Mouse (Mus musculus) layer of hippocampus, adult 9-11 months (tissue): ENCODE measurements around the gene Ipo8.

ENCODE experiments used
- DNase-seq: peaks from one replicate; pipeline ENCODE4 v3.0.0; 2022

Gene Ipo8

DNA sequence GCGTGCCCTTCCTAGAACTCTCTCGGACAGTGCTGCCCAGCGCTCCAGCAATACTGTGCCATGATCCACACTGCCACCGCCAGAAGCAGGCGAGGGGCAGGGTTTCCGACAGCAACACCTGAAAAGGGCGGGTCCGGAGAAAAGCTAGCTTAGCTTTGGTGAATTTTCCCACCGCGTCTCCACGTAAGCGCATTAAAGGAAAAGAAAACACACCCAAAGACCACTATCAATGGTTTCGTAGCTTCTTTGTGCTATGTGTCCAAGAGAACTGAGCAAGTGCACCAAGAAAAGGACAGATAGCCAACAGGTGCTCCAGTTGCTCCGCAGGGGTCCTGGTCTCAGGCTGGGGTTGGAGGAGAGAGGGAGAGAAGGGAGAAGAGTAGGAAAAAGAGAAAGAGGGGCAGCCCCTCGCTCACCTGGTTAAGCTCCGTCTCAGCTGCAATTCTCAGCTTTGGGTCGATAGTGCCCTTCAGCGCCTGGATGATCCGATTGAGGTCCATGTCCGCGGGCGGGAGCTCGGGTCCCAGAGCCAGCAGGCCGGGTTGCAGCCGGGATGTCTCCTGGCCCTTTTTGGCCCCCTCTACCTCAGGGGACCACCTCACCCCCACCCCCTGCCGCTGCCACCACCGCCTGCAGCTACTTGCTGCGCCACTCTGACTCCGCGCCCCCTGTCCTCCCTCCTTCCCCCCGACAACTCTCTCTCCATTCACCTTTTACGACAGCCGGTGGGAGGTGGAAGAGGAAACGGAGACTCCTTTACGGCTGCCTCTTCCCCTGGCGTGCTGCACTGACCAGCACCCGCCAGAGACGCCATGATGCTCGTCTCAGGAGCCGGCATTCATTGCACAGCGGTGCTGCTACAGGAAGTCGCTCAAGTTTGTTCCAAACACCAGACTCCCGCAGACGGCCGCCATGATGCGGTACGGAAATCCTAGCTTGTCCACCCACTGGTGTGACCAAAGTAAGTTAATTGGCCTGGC lies at the start of gene Ipo8:
Ipo8 (minus strand) TSS at position 720 of the 980 bp plus-strand sequence.
- peak; percentile 98 for DNase-seq

DNA sequence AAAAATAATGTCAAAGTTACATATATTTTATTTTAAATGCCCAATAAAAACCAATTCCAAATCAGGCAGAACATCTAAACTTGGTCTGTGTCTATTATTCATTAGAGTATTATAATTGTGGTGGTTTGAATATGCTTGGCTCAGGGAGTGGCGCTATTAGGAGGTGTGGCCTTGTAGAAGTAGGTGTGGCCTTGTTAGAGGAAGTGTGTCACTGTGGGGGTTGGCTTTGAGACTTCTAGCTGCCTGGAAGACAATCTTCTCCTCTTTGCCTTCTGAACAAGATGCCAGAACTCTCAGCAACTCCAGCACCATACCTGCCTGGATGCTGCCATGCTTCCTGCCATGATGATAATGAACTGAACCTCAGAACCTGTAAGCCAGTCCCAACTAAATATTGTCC lies 42.6 kb upstream of the Ipo8 start:
- DNase-seq, result no peak

DNA sequence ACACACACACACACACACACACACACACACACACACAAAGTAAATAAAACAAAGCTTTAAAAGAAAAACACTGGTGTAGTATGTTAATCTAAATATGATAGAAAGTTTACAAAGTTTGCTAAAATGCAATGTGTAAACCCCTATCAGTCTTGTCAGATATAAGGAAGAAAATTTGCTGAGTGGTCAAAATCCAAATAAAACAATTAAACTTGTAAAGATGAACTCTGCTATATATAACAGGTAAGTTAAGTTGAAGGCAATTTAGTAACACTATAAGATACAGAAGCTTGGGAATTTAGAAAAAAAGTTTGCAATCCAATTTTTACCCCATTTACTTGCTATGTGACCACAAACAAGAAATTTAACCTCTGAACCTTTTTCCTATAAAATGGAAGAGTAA lies 14.4 kb upstream of the Ipo8 start:
- no peak for DNase-seq

DNA sequence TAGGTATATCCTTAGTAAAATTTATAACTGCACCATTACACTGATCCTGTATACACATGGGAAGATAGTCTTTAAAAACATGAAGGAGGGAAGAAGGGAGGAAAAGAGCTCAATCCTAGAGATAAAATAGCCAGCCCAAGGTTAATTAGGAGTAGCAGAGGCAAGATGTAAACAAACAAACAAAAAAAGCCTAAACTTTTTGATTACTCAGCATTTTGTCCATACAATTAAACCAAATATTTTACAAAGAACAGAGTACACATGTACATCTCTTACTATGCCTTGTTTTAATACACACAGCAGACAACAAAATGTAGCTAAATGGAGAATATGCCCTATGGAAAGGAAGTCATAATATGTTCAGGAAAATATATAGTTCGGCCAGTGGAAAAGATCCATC lies 10.5 kb upstream of the Ipo8 start:
- DNase-seq, result no peak

DNA sequence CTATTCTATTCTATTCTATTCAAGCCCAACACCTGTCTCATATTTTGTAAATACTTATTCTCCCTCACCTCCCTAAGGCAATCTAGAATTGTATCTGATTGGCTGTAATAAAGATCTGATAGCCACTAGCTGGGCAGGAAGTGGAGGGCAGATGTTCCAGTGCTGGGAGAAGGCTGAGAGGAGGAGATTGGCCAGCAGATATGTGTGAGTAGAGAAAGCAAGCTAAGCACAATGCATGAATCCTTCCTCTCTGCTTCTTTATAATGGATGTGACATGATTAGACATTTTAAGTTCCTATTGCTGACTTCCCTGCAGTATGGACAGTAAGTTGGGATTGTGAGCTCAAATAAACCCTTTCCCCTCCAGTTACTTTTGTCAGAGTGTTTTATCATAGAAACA lies 7.2 kb upstream of the Ipo8 start:
- no peak for DNase-seq

DNA sequence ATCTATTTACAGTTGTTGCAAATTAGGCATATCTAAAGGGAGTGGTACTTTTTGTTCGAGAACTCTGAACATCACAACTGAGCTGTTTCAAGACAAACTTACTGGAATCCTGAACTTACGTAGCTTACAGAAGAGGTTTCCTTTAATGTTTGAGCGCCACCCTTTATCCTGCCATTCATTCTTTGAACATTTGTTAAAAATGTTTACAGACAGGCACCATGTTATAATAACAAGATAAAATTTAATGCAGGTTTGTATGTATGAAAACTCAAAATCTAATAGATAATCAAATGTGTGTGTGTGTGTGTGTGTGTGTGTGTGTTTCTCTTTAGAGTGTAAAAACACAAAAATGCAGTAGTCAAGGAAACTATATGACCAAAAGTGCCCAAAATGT lies 458 bp upstream of the Ipo8 start:
- DNase-seq, result no peak

DNA sequence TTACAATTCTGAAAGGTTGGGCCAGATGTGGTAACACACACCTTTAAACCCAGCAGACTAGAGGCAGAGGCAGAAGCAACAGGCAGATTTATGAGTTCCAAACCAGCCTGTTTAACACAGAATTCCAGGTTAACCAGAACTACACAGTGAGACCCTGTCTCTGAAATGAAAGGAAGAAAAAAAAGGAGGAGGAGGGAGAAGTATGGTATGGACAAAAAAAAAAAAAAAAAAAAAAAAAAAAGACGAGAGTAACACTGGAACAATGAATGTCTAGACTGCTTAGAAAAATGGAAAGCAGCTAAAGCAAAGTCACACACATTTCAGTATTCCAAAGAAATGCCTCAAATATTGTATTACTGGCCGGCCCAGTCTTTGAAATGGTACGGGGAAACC lies 916 bp downstream of the Ipo8 start:
- DNase-seq, result no peak

DNA sequence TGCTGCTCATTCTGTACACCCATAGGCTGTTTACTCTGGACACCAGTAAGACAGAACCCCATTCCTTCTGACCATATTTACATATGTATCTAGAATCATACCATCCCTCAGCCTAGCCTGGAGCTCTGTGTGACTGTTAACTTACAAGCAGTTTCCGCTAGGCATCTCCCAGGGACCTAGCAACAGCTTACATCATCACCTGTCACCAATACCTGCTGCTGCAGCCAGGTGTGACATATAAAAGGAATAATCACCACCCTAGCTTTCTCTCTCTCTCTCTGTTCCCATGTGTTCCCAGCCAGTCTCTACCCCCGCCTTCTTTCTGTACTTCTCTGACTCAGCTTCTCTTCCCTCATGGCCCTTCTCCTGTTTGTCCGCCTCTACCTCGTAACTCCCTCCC lies 5.1 kb downstream of the Ipo8 start:
- DNase-seq, result no peak

DNA sequence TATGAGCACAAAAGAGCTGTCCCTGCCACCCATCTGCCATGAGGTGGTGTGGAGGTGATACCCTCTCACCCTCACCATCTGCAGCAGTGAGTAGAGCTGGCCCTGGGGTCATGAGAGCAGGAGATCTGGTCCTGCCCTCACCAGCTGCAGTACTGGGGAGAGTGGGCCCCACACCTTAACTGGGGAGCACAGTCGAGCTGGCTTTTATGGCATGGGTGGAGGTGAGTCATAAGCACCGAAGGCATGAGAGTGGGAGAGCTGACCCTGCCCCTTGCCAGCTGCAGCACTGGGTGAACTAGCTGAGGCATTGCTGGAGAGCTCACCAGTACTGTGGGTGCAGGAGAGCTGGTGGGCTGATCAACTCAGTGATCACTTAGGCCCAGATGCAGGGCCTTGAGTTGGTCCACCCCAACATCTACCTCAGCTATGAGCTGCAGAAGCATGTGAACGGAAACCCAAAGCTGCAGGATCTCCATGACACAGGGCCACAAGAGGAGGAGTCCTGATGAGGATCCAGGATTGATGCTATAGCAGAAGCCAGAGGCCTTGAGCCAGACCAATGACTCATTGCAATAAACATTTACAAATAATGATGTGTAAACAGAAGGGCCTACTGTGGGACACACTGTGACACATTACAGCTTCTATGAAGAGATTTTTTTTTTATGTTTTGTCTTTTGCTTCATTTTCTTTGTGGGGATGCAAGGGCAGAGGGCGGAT lies 12.5 kb downstream of the Ipo8 start:
- DNase-seq, result no peak

DNA sequence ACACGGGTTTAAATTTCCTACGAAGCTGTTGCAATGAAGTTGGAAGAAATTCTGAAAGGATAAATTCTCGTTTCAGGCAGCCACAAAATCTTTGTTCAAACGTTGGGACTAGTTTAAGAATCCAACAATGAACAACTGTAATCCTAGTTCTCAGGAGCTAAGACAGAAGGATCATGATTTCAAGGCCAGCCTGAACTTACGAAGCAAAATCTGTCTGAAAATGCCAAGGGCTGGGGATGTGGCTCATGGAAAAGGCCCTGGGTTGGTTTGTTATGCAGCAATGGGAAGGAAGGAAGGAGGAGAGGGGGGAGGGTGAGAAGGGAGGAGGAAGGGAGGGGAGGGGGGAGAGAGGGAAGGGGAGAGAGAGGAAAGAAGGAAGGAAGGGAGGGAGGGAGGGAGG lies 14.5 kb downstream of the Ipo8 start:
- no peak for DNase-seq

DNA sequence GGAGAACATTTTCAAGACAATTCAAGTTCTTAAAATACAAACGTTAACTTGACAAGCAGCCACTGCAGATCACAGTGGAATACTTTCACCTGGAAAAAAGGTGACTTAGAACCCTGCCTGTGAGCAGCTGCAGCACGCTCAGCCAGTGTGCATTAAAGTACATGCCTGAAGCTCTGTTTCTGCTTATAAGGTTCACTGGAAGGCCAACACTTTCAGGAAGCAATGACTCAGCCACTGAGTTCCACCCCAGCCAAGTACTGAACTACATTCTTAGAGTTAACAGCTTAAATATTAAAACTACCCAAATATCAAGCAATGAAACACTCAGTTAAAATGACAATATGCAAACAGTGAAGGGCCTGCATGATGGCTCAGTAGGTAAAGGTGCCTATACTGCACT lies 20.1 kb downstream of the Ipo8 start:
- DNase-seq, result no peak

DNA sequence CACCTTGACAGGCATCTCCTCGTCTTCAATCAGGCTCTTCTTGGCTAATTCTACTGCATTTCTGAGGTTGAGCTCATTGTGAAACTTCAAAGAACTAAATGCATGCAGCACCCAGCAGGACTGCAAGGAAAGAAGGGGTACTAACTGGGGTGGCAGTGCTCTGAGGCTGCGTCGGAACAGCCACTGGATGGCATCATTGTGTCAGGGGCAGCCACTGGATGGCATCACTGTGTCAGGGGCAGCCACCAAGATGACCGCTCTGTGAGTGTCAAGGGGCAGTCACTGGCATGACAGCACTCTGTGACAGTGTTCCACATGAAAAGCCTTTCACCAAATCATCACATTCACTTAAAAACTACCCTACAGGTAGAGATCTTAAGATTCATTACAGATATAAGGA lies 31.5 kb downstream of the Ipo8 start:
- DNase-seq, result no peak

DNA sequence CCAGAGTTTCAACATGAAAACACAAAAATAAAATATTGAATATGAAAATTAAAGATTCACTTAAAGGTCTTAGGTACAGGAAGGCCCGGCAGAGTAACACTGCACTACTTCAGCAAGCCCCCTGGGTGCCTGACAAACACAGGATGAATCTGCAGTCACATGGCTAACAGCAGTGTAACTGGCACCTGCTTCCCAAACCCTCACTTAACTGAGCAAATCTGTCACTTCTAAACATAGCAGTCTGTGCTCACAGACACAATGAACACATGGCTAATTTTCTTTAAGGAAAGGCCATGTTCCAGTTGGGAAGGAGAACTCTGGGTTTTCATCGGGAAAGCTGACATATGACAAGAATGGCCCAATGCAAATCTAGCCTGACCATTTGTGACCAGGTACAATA lies 36.1 kb downstream of the Ipo8 start:
- DNase-seq, result peak; percentile 44

DNA sequence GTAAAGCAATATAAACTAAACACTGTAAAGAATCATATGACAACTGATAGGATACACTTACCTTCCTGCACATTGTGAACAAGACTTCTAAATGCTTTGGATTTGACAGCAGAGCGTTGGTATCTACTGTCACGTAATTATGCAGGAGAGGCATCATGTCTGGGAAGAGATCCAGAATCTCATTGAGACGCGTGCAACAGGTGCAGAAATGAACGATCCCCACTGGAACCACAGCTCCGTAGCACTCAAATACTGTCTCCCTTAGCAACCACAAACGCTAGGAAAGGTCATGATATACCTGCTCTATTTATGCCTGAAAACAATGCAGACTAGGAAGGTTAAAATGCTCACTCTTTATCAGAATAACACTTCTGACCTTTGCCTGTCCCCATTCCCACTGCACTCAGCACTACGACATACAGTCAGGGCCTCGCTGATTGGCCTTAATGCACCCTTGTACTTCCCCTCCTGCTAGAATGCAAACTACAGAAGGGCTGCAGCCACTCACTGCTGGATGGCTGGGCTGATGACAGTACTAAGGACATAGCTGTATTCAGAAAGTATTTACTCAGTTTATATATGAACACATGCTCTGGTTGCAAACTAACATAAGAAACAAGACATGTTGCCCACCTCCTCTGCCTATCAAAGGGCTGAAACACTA lies 42.1 kb downstream of the Ipo8 start:
- peak; percentile 7 for DNase-seq

DNA sequence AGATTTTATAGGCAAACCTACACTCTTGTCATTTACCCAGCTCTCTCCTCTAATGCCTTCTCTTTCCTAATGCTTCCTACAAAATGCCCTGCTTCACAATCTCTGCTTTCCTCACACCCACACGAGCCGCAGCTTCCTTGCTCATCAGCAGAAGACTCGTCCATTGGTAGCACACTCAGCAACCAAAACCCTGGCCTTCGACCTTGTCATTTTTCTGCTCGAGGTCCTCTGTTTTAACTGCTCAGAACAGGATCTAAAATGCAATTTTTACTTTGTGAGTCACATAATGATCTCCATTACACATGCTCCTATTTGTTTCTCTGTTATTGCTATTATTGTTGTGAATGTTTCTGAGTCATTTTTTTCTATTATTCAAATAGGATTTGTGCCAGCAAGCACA lies 45.1 kb downstream of the Ipo8 start:
- DNase-seq, result no peak

DNA sequence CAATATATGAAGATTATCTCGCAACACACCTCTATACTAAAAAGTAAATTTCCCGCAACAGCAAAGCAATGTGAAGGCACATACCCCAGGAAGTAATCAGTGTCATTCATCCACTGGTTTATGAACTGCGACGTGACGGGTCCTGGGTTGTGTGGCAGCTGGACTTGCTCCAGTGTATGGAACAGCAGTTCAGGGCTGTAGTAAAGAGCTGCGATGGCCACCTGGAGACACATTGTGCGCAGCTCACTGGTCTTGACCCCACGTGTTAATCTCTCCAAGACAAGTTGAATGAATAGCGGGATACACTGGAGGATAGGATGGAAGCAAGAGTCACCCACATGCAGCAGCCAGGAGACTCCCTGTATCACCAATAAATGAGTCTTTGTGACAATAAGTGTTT lies 46.8 kb downstream of the Ipo8 start:
- DNase-seq, result no peak

DNA sequence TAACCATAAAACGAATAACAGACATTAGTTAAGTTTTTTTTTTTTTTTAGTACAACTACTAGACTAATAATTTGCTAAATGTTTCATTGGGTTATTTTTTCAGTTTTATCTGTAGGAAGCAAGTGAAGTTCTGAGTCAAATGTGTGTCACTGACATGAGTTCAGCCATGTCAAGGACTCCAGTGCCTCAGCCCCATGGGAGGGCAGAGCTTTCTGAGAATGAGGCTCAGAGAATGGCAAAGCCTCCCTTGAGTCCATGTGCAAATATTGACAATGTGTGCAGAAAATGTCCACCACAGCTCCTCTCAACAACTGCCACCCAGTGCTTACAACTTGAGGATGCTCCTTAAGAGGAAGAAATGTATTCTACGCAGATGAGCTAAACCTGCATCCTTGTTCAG lies 55.0 kb downstream of the Ipo8 start:
- no peak for DNase-seq

DNA sequence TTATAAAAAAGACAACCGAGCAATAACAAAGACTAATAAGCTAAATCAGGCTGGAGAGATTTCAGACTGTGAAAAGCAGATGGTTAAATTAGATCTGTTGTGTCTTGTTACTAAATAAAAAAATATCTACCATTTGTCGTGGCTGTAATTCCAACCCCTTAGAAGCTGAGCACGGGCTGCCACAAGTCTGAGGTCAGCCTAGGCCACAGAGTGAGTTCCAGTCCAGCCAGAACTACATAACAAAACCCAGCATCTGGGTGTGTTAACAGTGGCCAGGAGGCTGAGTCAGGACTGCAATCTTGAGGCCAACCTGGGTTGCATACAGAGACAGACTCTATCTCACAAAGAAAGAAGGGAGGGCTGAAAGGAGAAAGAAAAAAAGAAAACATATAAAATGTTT lies 59.8 kb downstream of the Ipo8 start:
- DNase-seq, result no peak

DNA sequence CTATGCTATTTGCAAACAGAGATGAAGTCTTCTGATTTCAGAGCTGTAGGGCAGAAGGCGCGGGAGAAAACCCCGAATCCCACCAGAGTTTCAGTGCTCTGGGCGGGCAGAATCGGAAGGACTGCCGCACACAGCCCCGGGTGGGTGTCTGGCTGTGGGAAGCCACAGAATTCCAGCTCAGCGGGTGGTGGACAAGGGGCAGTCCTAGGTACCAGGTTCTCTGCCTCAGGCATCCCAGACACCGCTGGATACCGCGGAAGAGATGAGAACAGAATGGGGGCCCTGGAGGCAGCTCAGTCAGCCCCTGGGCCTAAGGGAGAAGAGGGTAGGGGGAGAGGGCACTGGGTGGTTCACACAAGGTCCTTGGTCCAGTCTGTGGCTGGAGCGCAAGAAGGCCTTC lies 62.8 kb downstream of the Ipo8 start:
- DNase-seq, result no peak

DNA sequence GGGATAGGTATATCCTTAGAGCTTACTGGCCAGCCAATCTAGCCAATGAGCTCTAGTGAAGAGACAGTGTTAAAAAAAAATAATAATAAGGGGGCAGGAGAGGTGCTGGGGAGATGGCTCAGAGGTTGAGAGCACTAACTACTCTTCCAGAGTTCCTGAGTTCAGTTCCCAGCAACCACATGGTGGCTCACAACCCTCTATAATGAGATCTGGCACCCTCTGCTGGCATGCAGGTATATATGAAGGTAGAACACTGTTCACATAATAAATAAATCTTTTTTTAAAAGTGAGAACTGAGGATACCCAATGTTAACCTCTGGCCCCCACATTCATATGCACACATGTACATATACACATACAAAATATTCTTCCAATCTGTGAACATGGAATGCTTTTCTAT lies 64.0 kb downstream of the Ipo8 start:
- DNase-seq, result no peak

DNA sequence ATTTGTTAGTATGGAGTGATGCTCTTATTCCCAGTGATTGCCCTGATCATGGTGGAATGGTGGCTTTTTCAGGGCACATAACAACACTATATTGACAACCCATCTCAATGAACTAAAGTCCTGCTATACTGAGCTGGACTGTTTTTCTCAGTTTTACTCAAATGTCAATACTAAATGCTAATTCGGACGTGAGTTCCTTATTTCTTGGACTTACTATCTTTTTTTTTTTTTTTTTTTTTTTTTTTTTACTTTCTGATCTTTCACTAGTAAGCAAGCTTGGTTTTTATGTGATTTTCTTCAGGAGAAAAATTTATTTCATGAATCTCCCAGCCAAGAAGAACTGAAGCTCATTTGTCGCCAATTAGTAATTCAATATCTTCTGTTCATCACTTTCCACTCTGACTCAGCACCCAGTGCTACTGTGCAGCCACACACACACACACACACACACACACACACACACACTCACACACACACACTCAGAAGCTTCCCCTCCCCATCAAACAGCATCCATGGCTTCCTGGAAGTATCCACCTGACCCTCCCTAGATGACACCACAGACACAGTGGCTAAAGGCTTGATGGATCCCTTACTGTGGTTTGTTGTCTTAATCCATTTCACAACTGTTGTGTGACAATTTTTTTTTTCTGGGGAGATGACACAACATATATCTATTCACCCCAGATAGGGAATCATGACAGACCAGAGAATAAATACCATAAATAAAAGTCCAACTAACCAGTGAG lies 69.1 kb downstream of the Ipo8 start:
- DNase-seq, result no peak

DNA sequence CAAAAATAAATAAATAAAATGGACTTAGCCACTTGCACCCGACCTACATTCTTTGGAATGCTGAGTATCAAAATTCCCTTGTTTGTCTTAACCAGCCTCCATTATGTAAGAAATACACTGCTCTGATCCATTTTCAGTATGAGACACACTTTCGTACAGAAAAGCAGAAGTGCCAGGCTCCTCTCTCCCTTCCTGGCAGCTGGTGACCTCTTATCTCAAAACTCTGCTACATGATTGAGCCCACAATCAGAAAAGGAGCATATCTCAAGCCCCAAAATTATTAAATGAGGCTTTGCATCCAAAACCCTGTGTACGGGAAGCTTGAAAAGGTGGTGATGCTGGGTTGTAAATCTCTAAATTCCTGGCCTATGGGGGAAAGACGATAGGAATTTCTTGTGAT lies 69.8 kb downstream of the Ipo8 start:
- no peak for DNase-seq

DNA sequence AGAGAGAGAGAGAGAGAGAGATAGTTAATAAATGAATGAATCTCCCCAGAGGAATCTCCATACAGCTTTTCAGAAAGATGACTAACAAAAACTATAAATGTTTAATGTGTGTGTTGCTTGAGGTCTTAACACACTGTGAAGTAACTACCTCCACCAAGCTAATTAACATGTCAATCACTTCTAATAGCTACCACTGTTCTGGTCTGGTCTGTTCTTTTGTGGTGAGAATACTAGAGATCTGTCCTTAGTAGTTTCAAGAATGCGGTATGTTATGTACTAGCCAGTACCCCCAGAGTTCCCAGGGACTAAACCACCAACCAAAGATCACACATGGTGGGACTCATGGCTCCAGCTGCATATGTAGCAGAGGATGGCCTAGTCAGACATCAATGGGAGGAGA lies 74.7 kb downstream of the Ipo8 start:
- no peak for DNase-seq
